Mouse (Mus musculus): Measurements from ENCODE around the gene Dennd1a.

Gene Dennd1a

DNA sequence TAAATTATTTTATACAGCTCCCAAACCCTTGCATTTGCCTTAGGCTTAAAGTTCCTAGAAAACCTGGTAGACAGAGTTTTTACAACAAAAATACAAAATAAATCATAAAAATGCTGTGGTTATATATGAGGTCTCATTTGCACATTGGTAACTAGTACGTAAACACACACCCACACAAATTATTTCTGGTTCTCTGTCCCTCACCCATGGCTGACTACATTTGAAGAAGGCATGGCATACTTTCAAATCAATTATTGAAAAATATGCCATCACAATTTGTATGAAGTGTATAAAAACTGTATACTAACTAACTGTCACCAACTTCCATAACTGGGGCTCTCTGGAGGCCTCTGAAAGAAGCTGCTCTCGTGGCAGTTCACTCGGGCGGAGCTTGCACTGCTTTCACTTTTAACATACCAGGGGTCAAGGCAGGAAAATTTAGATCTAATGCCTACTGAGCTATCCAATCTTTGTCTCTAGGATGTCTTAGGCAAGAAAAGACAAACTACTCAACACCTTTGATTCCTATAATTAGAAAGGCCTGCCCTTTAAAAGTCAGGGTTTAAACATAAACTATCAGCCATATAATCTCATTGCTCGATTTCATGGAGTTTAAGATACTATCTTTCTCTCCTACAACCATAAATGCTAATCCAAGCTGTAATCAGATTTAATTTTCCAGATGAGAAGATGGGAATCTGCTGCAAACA lies 122.7 kb downstream of the Dennd1a start:
- no peak for DNase-seq (ENCODE audit: low spot score in 2 of 2)

DNA sequence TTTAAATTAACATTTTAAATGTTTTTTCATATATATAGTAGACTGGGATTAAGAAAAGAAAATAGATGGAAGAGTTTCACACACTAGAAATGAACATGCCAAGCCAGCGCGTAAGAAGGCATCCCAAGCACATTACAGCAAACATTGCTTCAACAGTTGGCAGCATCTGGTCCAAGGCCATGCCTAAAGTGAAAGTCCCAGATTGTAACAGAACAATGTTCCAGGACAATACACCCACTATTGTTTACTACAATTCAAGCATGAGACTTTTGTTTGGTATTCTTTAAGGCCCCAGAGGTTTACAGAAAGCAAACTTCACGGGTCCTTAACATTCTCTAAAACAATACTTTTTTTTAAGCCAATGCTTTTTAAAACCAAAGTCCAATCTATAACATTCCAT lies 124.7 kb downstream of the Dennd1a start:
- no peak for DNase-seq (ENCODE audit: low spot score in 2 of 2)

DNA sequence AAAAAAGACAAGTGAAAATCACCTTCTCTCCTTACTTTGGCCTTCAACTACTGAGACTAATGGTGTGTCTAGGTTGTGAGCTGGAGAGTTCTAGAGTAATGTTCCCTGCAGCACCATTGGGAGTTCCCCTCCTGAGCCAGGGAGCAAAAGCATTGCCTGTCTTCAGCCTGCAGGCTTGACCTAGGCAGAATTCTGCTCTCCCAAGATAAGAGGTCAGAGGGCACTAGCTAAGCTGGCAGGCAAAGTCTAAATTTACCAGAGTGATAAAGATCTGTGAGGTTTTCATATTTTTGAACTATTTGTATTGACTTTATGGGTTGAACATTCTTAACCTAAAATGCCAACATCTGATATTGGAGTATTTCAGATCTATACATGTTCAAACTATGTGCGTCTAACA lies 125.7 kb downstream of the Dennd1a start:
- DNase-seq (ENCODE audit: low spot score in 2 of 2) = no peak

DNA sequence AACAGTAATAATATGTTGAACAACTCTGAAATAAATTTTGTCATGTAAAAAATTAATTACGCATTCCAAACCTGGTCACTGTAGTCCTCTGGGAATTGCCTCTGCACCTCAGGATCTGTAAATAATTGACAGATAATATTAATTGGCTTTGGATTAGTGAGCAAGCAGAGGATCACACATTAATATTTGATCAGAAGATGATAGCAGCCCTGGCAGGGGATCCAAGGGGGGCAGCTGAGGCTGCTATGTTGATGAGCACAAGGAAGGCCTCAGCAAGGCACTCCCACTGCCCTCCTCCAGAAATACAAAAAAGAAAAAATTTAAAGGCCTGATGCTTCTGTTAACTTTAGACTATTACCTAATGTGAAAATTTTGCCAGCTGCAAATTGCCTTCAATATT lies 127.5 kb downstream of the Dennd1a start:
- no peak for DNase-seq (ENCODE audit: low spot score in 2 of 2)

DNA sequence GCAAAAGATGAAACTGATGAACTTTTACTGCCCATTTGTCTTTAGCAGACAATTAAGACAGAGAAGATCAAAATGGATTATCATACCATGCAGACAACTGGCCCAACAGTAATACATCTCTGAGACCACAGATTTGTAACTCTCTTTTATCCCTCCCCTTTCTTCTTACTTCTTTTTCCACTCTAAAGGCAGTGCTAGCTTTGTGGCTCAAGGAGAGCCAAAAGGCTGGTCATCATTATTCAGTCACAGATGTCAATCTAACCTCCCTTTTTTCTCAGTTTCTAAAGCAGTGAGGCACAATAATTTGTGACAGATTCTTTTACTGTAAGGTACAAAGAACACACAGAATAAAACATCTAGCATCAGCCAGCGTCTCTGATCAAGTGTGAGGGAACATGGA lies 130.2 kb downstream of the Dennd1a start:
- no peak for DNase-seq (ENCODE audit: low spot score in 2 of 2)

DNA sequence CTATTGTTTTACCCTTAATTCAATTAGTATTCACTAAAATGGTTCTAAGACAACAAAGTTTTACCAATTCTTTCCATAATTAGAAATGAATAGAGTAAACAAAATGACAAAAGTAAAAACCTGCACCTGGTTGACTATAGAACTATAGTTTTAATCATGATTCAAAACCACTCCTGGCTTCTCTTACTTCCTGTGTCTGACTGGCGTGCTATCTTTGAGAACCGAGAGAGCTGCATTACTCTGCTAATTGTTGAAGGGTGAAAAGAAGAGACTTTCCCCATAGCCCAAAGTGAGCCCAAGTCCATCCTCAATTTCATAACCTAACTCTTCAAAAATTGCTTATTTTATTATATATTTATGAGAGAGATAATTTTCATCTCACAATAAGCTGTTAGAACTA lies 131.2 kb downstream of the Dennd1a start:
- no peak for DNase-seq (ENCODE audit: low spot score in 2 of 2)

DNA sequence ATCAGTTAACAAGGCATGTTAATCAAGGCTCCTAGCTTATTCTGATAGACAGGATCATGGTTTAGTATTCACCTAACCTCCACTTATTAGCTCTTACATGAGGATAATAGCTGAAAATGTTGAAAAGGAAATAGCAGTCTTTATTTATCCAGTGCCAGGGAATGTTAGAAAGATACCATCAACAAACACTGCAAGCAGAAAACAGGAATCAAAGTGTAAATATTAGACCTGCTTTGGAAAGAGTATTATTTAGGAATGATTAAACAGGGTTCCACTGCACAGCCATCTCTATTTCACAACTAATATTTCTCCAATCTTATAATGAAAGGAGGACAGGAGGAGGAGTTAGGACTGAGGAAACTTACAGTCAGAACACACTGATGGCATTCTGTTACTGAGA lies 142.4 kb downstream of the Dennd1a start:
- no peak for DNase-seq (ENCODE audit: low spot score in 2 of 2)

DNA sequence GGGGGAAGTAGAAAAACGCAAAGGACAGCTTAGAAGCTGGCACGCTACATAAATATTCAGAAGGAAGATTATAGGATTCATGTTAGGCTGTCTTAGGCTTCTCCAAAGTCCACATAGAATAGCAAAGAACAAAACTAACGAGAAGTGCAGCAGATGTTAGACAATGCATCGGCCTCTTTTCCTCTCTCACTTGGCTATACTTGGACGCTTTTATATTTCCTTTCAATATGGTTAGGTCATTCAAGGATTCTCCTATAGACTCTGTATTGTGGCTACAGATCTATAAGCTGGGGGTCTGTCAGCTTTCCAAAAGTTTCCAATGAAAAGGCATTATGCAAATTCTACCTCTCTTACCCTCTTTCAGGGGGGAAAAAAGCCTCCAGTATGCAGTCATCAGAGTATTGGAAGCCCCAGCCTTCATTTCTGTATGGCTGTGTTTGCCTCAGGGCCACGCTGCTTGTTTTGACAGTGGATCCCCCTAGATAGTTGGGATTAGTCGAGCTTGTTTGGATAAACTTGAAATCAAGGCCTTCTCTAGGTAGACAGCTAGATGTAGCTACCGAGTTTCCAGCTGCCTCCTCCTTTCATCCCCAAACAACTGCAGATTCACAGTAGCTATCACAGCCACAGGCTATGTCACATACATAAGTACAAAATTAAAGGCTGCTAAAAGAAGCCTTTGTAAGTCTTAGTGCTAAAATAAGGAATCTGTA lies 143.0 kb downstream of the Dennd1a start:
- no peak for DNase-seq (ENCODE audit: low spot score in 2 of 2)

DNA sequence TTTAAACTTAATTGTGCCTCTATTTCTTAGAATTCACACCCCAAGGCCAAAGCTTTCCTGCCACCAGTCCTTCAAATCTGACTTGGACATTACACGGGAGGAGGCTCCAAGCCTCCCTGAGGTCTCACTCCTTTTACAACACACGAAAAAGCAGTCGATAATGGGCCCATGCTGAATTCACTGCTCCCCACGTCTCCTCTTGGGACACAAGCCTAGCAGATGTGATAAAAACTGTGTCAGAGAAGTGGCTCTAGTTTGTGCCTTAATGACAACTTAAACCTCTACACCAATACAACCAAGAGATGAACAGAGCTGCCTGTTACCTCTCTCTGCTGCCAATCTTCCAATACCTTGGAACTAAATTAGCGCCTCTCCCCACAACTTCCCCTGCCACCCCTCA lies 144.3 kb downstream of the Dennd1a start:
- DNase-seq (ENCODE audit: low spot score in 2 of 2) = no peak

DNA sequence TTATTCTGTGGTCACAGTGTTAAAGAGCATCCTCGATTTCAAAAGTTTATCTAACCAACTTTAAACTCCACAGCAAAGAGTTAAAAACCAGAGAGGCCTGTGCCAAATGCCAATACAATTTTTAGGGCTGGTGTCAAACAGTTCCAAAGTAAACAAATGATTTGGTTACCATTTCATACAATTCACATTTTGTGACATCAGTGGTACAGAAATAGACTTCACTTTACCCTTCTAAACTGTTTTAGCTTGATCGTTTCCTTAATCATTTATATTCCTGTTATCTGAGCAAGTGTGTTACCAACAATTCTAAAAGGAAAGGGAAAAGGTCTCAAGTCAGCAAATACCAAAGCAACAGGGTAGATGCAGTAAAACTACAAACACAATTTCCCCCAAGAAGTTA lies 145.0 kb downstream of the Dennd1a start:
- DNase-seq (ENCODE audit: low spot score in 2 of 2) = no peak

DNA sequence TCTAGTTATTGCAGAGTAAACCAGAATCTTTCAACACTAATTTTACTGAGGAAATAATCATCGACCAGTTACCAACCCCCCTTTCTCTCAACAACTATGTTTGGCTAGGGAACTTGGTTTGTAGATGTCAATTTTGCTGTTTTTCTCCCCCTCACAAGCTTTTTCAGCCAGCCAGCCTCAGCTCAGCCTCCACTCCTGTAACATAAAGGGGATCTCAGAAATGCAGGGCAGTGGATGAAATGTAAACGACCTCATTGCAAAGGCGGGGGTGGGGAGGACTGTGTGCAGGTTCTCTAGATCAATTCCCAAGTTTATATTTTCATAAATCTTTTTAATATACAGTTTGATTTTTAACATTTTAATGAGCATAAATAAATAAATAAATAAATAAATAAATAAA lies 147.7 kb downstream of the Dennd1a start:
- no peak for DNase-seq (ENCODE audit: low spot score in 2 of 2)

DNA sequence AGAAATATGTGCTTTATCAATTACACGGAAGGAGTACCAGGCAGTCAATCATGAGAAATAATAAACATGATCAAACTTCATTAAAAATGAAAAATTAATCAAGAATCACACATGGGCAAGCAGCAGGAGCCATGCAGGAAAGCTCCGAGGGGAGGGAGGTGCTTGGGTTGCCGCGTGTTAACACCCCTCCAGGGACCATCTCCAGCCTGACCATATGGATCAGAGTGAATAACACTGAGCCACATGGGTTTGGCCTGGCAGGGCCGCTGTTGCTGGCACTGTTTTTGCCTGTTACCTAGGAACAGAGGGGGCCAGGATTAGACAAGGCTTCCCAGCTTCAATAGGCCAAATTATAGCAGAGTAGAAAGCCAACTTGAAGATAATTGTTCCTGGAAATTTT lies 150.1 kb downstream of the Dennd1a start:
- DNase-seq (ENCODE audit: low spot score in 2 of 2) = no peak

DNA sequence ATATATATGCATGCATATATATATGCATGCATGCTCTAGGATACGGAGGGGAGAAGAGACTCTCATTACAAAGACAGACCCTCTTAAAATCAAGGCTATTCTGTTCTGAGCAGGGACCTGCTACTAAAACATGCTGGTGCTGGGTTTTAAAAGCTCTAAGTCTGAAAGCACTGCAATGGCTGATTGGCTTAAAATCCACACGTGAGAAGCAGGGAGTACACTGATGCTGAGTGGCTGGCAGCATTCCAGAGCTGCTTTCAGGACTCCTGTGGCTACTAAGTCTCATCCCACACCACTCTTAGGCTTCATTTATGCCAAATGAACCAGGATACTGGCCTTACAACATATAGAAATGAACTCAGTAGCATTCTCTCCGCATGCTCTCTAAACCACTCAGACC lies 151.8 kb downstream of the Dennd1a start:
- no peak for DNase-seq (ENCODE audit: low spot score in 2 of 2)

DNA sequence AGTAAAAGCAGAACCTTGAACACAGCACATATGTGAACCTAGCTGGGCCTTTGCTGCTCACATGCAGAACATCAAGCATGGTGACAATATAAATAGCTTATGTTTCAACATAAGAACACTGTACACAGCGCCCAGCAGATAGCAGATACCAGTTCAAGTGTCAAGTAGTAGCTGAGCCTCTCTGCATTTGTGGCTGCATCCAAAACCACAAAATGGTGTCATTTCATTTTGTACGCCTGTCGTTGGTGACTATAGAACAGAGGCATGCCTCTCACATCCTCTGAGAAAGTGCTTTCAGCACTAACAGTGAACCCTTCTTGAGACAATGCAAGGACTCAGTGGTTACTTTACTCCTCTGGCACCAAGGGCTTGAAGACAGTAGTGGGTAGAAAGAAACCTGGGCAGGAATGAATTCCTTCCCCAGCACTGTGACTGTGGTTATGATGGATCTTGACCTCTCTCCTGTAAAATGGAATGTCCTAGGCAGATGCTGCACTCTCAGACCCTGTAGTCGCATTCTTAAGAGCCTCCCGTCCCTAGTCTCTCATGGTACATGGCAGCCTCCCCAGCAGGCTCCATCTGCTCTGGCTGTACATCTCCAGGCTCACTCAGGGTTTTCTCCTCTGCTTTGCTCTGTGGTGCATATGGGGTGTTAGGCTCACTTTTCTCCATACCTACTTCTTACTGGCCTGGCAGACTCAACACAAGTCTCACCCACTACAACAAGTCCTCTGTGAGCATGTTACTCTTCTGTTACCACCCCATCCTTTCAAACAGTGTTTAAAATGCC lies 154.0 kb downstream of the Dennd1a start:
- no peak for DNase-seq (ENCODE audit: low spot score in 2 of 2)

DNA sequence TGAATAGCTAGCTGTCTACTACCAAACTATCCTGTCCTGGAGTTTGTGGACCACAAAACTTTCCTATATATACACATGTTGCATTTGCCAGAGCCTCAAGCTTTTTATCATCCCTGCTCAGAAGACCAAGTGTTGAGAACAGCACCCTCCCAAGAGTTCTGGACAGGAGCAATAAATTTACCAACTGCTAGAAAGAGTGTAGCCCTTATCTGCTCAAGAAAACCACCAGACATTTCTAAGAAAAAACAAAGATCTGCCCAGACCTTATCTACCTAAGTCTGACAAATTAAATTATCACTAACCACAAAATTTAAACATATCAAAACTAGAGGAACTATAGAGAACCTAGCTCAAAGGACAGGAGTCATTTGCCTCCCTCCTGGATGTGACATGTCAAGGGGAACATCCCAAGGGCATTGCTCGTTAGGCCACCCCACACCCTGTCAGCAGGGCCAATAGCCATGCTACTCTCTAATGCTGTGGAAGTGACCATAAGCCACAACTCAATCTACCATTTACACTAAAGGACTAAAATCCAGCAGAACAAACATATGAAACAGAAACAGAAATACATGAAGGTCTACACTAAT lies 154.9 kb downstream of the Dennd1a start:
- no peak for DNase-seq (ENCODE audit: low spot score in 2 of 2)

DNA sequence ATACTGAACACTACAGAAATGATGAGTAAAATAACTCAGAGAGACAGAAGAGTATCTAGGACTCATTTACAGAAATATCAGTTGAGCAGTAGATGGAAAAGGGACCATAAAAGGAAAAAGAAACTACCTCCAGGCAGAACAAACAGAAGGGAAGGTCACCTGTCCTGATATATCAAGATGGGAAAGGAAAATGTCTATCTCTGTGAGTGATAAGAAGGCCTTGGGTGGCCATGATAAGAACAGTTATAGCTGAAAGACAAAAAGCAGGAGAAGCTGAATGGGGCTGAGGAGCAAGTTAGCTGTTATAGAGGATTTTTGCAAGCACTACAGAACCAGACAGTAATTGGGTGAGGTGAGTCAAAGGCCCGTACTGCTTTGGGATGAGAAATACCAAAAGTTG lies 155.7 kb downstream of the Dennd1a start:
- DNase-seq (ENCODE audit: low spot score in 2 of 2) = no peak

DNA sequence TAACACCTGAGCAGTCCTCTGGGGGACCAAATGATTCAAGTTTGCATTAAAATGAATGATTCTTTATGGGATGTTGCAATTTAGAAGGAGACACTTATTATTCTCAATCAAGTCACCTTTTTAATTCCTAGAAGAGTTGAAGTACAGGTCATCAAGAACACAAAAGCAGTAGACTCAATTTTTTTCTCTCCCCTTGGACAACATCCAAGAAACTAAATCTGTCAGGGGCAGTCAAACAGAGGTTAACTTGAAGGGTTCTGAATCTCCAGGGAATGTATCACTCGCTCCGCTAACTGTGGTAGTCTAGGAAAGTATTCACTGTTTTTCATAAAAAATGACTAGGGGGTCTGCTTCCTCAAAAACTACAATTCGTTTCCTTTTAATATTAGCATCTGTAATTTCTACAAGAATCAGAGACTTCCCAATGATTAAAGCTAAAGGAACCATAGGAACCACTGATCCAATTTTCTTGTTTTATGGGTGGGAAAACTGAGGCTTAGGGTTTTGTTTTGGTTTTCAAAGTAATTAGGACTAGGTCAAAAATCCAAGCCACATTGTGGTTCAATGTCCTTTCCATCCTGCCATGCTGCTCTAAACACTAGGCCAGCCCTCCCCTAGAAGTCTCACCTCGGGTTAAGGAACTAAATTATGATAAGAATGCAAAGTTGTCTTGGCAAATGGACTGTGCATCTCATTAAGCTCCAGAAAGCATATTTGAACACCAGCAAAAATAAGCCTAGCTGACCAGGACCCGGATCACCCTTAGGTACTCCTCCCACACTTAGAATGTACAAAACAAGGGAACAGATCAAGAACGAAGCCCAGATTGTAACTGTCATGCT lies 157.0 kb downstream of the Dennd1a start:
- DNase-seq (ENCODE audit: low spot score in 2 of 2) = no peak

DNA sequence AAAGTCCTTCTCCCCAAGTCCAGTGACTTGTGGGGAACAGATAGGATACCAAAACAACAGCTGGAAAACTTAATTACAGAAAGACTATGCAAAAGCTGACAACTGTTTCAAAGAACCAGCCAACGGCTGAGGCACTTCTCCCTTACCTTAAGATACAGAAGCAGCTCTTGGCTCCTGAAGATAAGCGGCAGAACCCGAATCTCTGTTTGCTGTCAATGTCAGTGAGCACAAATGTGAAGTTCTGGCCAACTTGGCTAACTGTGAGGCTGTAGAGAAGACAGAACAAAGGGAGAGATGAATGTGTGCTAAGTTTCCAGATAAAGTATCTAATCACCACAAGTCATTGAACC lies 160.8 kb downstream of the Dennd1a start:
- DNase-seq (ENCODE audit: low spot score in 2 of 2) = no peak

DNA sequence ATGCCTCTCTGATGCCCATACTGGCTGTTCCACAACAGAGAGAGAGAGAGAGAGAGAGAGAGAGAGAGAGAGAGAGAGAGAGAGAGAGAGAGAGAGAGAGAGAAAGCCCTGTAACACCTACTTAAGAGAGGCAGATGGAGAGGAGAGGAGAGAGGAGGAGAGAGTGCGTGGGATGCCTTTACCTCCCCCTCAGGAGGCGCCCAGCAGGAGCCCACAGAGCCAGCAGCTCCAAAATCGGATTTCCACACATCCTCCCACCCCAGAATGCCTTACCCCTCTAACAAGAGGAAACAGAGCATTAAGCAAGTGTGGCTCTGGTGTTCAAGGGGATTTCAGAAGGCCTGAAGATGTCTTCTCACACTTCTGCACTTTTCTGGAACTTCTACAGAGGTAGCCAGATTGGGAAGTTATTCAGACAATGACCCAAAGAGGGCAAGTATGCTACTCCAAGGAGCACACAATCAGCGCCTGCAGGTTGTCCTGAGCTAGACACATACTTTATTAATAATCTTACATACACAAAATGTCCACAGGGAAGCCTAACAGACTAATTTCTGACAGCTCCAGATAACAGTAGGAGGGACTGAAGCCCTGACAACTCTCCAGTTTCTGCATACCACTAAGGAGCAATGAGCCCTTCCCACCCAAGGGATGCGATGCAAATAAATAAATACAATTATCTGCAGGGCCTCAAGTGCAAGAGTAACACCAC lies 161.4 kb downstream of the Dennd1a start:
- DNase-seq (ENCODE audit: low spot score in 2 of 2) = no peak

DNA sequence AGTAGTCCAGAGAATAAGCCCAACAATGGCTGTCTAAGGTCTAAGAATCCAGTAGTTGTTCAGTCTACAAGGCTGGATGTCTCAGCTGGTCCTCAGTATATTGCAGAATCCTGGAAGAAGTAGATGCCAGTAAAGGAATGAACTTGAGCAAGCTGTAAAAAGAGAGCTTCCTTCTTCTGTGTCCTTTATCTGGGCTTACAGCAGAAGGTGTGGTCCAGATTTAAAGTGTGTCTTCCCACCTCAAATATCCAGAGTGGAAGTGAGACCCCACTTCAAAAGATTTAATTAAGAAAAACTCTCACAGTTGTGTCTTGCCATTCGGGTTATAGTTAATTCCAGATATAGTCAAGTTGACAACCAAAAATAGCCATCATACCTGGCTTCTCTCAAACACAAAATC lies 162.5 kb downstream of the Dennd1a start:
- no peak for DNase-seq (ENCODE audit: low spot score in 2 of 2)

DNA sequence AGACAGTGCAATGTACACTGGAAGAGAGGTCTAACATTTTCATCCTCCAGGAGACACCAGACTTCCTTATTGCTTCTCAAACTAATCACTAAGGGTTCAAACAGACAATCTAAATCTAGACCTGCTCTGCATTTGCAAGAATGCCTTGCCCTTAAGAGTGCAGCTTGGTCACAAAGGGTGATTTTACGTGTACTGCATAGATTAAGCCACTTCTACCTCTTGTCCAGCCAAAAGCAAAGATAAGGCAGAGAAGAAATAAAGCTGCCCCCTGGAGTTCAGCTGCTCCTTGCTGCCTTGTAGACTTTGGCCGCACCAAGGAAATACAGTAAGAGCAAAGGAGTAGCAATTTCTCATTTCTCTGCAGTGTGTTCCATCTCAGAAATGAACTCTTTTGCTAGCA lies 172.2 kb downstream of the Dennd1a start:
- no peak for DNase-seq (ENCODE audit: low spot score in 2 of 2)

All from thymus, postnatal 10 days (tissue).